Mouse (Mus musculus): ENCODE data around the gene Taf5l.
"Not testable (repeated sequence)": the region's sequence is repeated elsewhere in the genome, so short reads cannot be mapped to it uniquely, and the experiment has no call there.

Gene Taf5l

DNA sequence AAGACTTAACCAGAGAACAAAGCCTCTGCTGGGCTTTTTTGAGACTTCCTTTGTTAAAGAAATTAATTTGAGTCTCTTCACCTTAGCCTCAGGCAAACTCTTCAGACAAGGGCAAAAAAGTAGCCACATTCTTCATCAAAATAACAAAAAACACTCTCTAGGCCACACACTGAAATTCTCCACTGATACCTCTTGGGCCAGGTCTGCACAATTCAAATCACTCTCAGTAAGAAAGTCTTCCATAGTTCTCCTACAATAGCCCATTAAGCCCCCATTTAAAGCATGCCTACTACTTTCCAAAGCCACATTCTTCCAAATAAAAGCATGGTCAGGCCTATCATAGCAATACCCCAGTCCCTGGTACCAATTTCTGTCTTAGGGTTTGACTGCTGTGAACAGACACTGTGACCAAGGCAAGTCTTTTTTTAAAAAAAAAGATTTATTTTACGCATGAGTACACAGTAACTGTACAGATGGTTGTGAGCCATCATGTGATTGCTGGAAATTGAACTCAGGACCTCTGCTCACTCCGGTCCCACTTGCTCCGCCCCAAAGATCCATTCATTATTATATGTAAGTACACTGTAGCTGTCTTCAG, 9.1 kb downstream of the Taf5l start:
- no peak for DNase-seq (ENCODE audit: low spot score)

- DNase-seq (ENCODE audit: low spot score) = no peak
These were observed 9.6 kb downstream of the Taf5l start for GRCm38 (mm10) chr8:124011580-124011979.

DNA sequence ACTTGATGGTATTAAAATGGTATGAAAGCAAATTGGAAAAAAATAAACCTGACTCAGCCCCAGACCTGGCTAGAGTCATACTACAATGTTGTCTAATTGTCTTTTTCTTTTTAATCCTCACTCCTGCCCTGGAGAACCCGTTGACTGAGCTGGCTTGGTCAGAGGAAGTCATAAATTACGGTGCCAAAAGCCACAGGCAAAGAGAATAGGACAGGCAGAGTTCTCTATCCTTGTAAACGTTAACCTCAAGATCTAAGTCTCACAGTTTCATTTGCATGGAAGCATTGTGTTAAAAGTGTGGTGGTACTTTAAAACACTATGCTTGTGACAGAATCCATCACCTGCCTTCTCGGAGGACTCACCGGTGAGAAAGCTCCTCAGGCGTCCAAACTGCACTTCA, 13.4 kb downstream of the Taf5l start:
- DNase-seq (ENCODE audit: low spot score) = no peak

- no peak for DNase-seq (ENCODE audit: low spot score)
These were observed 18.6 kb downstream of the Taf5l start for GRCm38 (mm10) chr8:124002546-124003108.

DNA sequence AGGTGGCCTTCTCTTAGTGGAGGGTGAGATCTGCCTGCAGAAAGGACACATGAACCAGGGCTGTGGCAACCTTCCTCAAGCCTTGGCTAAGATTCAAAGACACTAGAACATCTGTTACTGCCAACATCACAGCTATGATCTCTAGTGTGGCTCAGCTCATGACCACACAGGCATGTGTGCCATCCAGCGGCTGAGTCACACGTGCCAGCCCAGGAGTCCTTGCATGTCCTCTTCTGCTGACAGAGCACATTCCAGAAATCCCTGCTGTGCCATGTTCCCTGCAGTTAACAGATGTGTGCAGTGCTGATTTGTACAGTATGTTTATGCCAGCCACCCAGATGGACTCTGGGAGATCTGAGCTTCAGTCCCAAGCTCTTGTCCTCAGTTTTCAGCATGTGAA, 21.6 kb downstream of the Taf5l start:
- DNase-seq (ENCODE audit: low spot score) = no peak

DNA sequence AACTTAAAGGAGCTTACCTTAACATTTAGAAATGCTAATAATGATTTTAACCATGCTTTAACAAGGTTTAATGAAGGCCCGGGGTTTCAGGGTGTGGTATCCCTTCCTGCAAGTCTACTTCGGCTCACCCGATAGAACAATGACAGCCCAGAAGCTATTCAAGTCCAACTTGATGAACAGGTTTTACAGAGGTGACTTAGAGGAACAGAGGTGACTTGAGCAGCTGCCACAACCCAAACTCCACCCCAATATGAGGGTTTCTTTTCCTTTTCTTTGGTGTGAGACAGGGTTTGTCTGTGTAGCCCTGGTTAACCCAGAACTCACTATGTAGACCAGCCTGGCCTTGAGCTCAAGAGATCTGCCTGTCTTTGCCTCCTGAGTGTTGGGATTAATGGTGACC, 27.2 kb downstream of the Taf5l start:
- no peak for DNase-seq (ENCODE audit: low spot score)

DNA sequence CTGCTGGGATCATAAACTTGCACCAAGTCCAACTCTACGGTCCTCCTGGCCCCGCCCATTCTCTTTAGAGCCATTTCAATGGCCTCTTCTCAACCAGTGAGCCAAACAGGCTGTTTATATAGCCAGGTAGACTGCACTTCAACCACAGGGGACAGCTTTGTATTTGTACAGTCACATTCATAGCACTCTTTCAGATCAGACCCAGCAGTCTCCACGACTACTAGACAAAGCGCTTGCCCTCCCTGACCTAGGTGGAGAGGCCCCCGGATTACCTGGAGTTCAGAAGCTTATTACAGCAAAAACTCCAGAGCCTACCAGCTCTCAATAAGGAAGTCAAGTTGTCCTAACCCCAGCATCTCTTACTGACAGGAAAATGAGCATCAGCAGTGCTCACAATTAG, 27.6 kb downstream of the Taf5l start:
- no peak for DNase-seq (ENCODE audit: low spot score)

DNA sequence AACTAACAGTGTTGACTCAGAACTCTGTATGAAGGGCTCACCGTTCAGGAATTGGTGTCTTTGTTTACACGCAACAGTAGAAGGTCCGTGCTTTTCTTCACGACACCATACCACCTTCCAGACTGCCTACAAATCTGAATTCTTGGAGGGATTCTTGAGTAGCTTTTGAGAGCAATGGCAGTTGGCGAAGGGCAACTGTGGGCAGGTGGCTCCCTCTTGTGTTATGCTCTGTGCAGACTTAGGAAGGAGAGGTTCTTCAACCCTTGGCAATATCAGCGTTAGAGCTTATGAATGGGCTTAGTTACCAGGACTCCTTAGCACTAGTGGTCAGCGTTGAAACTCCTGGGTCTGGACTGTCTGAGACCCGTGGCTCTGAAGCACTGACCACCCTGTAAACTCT, 28.6 kb downstream of the Taf5l start:
- DNase-seq (ENCODE audit: low spot score) = no peak

GRCm38 (mm10) chr8:123990277-123991049, 30.7 kb downstream of the Taf5l start:
- DNase-seq (ENCODE audit: low spot score) = no peak

GRCm38 (mm10) chr8:123989128-123989527, 32.1 kb downstream of the Taf5l start:
- DNase-seq (ENCODE audit: low spot score) = no peak

DNA sequence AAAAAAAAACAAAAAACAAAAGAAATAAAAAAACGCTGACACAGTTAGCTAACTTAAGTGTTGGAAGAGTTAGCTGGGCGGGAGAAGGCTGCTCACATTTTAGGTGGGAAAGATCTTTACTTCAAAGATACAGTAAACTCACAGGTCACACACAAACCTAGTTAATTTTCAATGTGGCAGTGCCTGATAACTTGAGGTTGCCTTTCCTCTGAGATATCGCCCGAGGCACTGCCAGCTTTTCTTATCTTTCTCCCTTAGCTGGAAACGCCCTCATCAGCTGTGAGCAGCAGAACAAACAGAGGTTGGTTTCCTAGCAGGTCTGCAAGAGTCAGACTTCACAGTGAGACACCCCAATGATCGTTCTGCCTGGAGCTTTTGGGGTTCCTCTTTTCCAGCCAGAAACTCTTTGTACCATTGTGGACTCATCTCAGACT, 32.6 kb downstream of the Taf5l start:
- no peak for DNase-seq (ENCODE audit: low spot score)

DNA sequence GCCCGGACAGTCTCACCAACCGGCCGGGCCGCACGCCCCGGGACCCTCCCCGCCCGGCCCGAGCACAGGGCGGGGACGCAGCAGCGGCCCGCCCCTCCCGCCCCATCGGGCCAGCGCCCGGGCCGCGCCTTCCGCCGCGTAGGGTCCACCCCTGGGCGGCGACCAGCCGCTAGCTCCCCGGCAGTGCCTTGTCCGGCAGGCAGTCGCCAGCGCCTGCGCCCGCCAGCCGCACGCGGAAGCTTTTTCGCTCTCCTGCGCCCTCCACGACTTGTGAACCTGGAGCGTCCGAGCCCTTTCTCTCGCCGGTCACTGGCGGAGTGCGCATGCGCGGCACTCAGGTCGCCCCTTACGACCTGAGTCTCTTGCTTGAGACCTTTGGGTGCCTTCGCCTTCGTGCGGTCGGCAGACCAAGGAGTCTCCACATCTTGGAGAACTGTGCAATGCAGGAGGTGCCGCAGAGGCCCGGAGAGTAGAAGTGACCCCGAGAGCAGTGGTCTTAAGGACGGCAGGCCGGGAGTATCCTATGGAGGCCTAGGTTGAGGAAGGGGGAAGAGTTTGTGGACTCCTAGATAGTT, 38.3 kb downstream of the Taf5l start, which contains the start of gene Abcb10:
TSS of gene Abcb10 (minus strand) at position 297 of the 575 bp plus-strand sequence.
- peak; percentile 81 for DNase-seq (ENCODE audit: low spot score)

GRCm38 (mm10) chr8:123982291-123982793, 38.9 kb downstream of the Taf5l start:
- peak; percentile 19 for DNase-seq (ENCODE audit: low spot score)

DNA sequence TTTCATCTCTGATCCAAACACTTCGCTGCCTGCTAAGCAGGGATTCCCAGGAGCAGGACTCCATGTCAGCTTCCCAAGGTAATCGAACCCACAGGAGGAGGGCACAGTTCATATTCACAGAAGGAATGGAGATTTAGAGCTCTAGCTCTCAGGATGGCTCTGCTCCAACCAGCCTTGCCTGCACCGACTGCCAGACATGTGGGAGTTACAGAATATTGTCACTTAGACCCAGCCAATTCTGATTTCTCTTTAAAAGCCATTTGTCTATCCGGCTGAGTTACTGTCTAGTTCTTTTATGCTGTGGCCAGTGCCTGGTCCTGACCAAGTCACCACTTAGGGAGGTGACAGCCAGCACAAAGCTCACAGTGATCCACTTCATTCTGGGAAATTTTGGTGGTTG, 39.5 kb downstream of the Taf5l start:
- peak; percentile 54 for DNase-seq (ENCODE audit: low spot score)

GRCm38 (mm10) chr8:123980239-123980638, 41.0 kb downstream of the Taf5l start:
- no peak for DNase-seq (ENCODE audit: low spot score)

- no peak for DNase-seq (ENCODE audit: low spot score)
These were observed 42.3 kb downstream of the Taf5l start for GRCm38 (mm10) chr8:123978926-123979325.

DNA sequence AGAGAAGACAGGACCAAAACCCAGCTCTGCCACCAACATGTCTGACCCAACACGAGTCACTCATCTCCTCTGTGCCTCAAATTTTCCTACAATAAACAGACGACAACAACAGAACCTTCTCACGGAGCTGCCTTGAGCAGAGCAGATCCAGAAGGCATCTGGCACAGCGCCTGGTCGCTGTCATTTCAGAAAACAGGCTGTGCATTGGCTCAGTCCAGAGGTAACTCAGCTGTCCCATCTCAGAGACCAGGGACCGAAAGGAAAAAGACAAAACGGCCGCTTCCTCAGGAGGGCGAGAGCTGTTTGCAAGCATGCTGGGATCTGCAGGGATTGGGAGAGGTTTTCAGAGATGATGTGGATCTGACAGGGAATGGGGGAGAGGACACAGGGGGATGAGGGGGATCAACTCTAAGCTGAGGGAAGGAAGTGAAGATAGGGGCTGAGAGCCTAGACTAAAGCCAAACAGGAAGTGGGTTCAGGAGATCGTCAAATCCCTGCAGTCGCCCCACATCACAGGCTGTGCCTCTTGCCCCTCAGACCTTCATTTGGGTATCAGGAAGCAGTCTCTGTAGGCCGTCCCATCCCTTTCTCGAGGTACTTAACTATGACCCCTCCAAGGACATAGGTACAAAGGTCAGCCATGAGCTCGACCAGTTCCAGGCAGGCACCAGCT, 42.9 kb downstream of the Taf5l start:
- peak; percentile 32 for DNase-seq (ENCODE audit: low spot score)

DNA sequence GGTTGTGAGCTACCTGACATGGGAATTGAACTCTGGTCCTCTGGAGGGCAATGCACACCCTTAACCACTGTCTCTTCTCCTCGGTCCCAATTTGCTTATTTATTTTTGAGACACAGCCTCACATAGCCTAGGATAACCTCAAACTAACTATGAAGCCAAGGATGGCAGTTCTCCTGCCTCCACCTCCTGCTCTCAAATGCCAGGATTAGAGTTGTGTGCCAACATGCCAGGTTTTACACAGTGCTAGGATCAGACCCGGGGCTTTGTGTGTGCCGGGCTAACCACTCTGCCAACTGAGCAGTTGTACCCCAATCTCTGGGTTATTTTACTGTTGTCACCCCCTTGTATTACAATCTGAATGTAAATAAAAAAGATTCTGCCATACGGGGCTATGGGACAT, 43.7 kb downstream of the Taf5l start:
- DNase-seq (ENCODE audit: low spot score) = no peak

DNA sequence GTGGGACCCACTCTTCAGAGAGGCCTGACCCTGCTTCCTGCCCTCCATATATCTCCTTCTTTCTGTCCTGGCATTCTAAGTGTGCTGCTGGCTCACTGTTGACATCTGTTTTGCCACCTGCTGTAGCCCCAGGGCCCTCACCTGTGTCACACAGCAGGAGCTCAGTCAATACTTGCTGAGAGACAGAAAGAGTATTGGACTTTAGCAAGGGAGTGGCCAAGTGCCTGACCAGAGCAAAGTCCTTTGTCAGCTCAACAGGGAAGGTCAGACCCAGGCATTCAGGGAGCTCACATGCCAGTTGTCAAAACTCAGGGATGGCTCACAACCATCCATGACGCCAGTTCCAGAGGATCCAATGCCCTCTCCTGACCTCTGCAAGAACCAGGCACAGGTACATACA, 47.7 kb downstream of the Taf5l start:
- no peak for DNase-seq (ENCODE audit: low spot score)

- no peak for DNase-seq (ENCODE audit: low spot score)
These were observed 54.3 kb downstream of the Taf5l start for GRCm38 (mm10) chr8:123966896-123967295.

DNA sequence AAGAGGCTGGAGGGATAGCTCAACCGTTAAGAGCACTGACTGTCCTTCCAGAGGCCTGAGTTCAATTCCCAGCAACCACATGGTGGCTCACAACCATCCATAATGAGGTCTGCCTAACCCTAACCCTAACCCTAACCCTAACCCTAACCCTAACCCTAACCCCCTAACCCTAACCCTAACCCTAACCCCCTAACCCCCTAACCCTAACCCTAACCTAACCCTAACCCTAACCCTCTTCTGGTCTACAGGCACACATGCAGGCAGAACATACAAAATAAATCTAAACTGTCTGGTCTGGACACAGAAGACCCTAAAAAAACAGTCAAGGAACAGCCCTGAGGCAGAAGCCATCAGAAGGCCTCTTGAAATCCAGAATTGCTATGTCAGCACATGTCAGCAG, 59.8 kb downstream of the Taf5l start:
- no peak for DNase-seq (ENCODE audit: low spot score)

GRCm38 (mm10) chr8:123960556-123960955, 60.6 kb downstream of the Taf5l start:
- not testable (repeated sequence) for DNase-seq (ENCODE audit: low spot score)
